Mouse (Mus musculus) heart, adult 2 months (tissue): Measurements from ENCODE around the gene Irf2. TPM values are rescaled to one million over a fixed set of nuclear protein-coding genes. Genes with fewer than 3 reads are reported as not detected.
A peak's percentile ranks its signal among the peaks of the same experiment; 100 is the strongest.

Experiments
- DNase-seq, 2 experiments: peaks; one replicate each; pipeline ENCODE4 v3.0.0; 2021
- H3K27ac ChIP-seq: fragments of 200-600 bp; 2 replicates; pipeline ENCODE4 v1.8.1; 2022
- H3K27me3 ChIP-seq: fragments of 200-500 bp; 2 replicates; pipeline ENCODE4 v1.6.1; 2012; ENCODE audit warnings: mild to moderate bottlenecking, low read length, inconsistent platforms, mixed read lengths; ENCODE audit not compliant: control insufficient read depth, insufficient read depth
- H3K36me3 ChIP-seq: fragments of 200-500 bp; 2 replicates; pipeline ENCODE4 v1.6.1; 2012; ENCODE audit warnings: low read length, inconsistent platforms; ENCODE audit not compliant: control insufficient read depth, insufficient read depth
- H3K4me1 ChIP-seq: fragments of 200-500 bp; 2 replicates; pipeline ENCODE4 v1.6.1; 2011; ENCODE audit warnings: low read length; ENCODE audit not compliant: control insufficient read depth, insufficient read depth
- H3K4me3 ChIP-seq: fragments of 200-600 bp; 2 replicates; pipeline ENCODE4 v1.8.1; 2022
- H3K79me2 ChIP-seq: fragments of 200-500 bp; replicated peaks from 2 replicates; pipeline ENCODE4 v1.6.1; 2012; ENCODE audit warnings: mild to moderate bottlenecking, inconsistent platforms, low read length, moderate library complexity, mixed read lengths; ENCODE audit not compliant: control insufficient read depth, insufficient read depth
- H3K9ac ChIP-seq: fragments of 200-500 bp; 2 replicates; pipeline ENCODE4 v1.6.1; 2012; ENCODE audit warnings: low read depth, mild to moderate bottlenecking, control low read depth, inconsistent platforms, low read length, mixed read lengths
- CTCF ChIP-seq: fragments of 200-600 bp; IDR thresholded peaks from 2 replicates; pipeline ENCODE4 v1.8.1; 2022; ENCODE audit warnings: antibody characterized with exemption, mild to moderate bottlenecking, moderate library complexity
- EP300 ChIP-seq: fragments of 200-500 bp; IDR thresholded peaks from 2 replicates; pipeline ENCODE4 v1.6.1; 2011; ENCODE audit warnings: low read depth, low read length, control low read depth; ENCODE audit not compliant: insufficient read depth
- POLR2A ChIP-seq: fragments of 200-500 bp; IDR thresholded peaks from 2 replicates; pipeline ENCODE4 v1.6.1; 2011; ENCODE audit warnings: mild to moderate bottlenecking, low read depth, low read length, control low read depth; ENCODE audit not compliant: insufficient read depth
- WGBS: fragments of 180-500 bp; shearing (Covaris S2); methylation state at CpG from one replicate; pipeline ENCODE4 v1.1.7; 2018; 5-methylcytosine and 5-hydroxymethylcytosine counted together
- intact Hi-C: fragments of 180-260 bp; cut with DNase I; formaldehyde crosslinking; loops from one replicate; pipeline ENCODE4 v1.15.1; 2025
- polyA plus RNA-seq: library from polyadenylated mRNA; depleted of rRNA; stranded (reverse); fragments of >200 nt; gene quantifications from 2 replicates; pipeline ENCODE4 v1.2.3, GENCODE M21; 2012
- total RNA-seq, 2 experiments: library from RNA; stranded (reverse); gene quantifications; 2 replicates each; pipeline ENCODE4 v1.2.3; 2021

The Irf2 gene
- total and polyA plus RNA-seq, 3 experiments, result 10.3 to 35.9 (median 31.8) TPM

GRCm38 (mm10) chr8:46830112-46830855 is 90.8 kb downstream of the Irf2 start:
- H3K4me1 ChIP-seq, result peaks cover 1% of the 10 kb centered on the region
- peaks cover 16% of the 10 kb centered on the region for H3K36me3 ChIP-seq
- no peaks in the 10 kb centered on the region for H3K79me2 ChIP-seq
- no peak overlapping the region for H3K4me3 ChIP-seq
- DNase-seq, result no peak
- intact Hi-C loops, result no loop called here
- 90% methylated on average over 11 of the region's 11 CpGs for WGBS
- TF ChIP-seq CTCF (no peak), EP300 (no peak), POLR2A (no peak)
- no peaks in the 10 kb centered on the region for H3K27me3 ChIP-seq
- no peak overlapping the region for H3K9ac ChIP-seq
- no peak overlapping the region for H3K27ac ChIP-seq

- TF ChIP-seq EP300, result no peak
- TF ChIP-seq POLR2A, result no peak
- no peak for TF ChIP-seq CTCF
- H3K36me3 ChIP-seq, result peaks cover 19% of the 10 kb centered on the region
- no peaks in the 10 kb centered on the region for H3K79me2 ChIP-seq
- H3K27ac ChIP-seq, result no peak overlapping the region
- no peak overlapping the region for H3K4me3 ChIP-seq
- intact Hi-C loops, result no loop called here
- H3K27me3 ChIP-seq, result no peaks in the 10 kb centered on the region
- WGBS, result 52% methylated on average over 5 of the region's 5 CpGs
- DNase-seq, result no peak
- H3K9ac ChIP-seq, result no peak overlapping the region
- peaks cover 9% of the 10 kb centered on the region for H3K4me1 ChIP-seq
Observed at GRCm38 (mm10) chr8:46831916-46832315, 92.4 kb downstream of the Irf2 start.

- Histone ChIP-seq H3K36me3 (peaks cover 19% of the 10 kb centered on the region), H3K79me2 (no peaks in the 10 kb centered on the region), H3K4me1 (peaks cover 11% of the 10 kb centered on the region), H3K9ac (no peak overlapping the region), H3K4me3 (no peak overlapping the region), H3K27ac (no peak overlapping the region), H3K27me3 (no peaks in the 10 kb centered on the region)
- intact Hi-C loops, result no loop called here
- TF ChIP-seq CTCF (no peak), EP300 (no peak), POLR2A (no peak)
- DNase-seq, result no peak
- 76% methylated on average over 3 of the region's 3 CpGs for WGBS
Observed at GRCm38 (mm10) chr8:46832399-46832798, 92.9 kb downstream of the Irf2 start.

GRCm38 (mm10) chr8:46833763-46834162 is 94.2 kb downstream of the Irf2 start:
- TF ChIP-seq EP300 (no peak), POLR2A (no peak), CTCF (no peak)
- intact Hi-C loops, result no loop called here
- Histone ChIP-seq H3K79me2 (no peaks in the 10 kb centered on the region), H3K27ac (no peak overlapping the region), H3K4me3 (no peak overlapping the region), H3K4me1 (peaks cover 11% of the 10 kb centered on the region), H3K27me3 (no peaks in the 10 kb centered on the region), H3K36me3 (peaks cover 20% of the 10 kb centered on the region), H3K9ac (no peak overlapping the region)
- no peak for DNase-seq
- 75% methylated on average over 4 of the region's 4 CpGs for WGBS

- Histone ChIP-seq H3K36me3 (peaks cover 18% of the 10 kb centered on the region), H3K4me1 (peaks cover 11% of the 10 kb centered on the region), H3K79me2 (no peaks in the 10 kb centered on the region), H3K9ac (no peak overlapping the region), H3K27ac (no peak overlapping the region), H3K4me3 (no peak overlapping the region), H3K27me3 (no peaks in the 10 kb centered on the region)
- 91% methylated on average over 3 of the region's 3 CpGs for WGBS
- DNase-seq, result no peak
- TF ChIP-seq EP300 (no peak), CTCF (no peak), POLR2A (no peak)
- intact Hi-C loops, result no loop called here
Observed at GRCm38 (mm10) chr8:46834440-46834839, 94.9 kb downstream of the Irf2 start.

GRCm38 (mm10) chr8:46836011-46836652 is 96.6 kb downstream of the Irf2 start:
- peaks cover 14% of the 10 kb centered on the region for H3K4me1 ChIP-seq
- H3K27me3 ChIP-seq, result no peaks in the 10 kb centered on the region
- intact Hi-C loops, result no loop called here
- peak overlapping the region; percentile 19 for H3K27ac ChIP-seq
- H3K4me3 ChIP-seq, result no peak overlapping the region
- H3K36me3 ChIP-seq, result peaks cover 26% of the 10 kb centered on the region
- no peak for TF ChIP-seq CTCF
- TF ChIP-seq EP300, result no peak
- TF ChIP-seq POLR2A, result no peak
- no peak overlapping the region for H3K9ac ChIP-seq
- no peaks in the 10 kb centered on the region for H3K79me2 ChIP-seq
- peak in 1 of 2 experiments; percentile 36 for DNase-seq
- 66% methylated on average over 8 of the region's 8 CpGs for WGBS
